8 mouse cellular contexts compared by ENCODE assay signal in genomic region chr3:101699929-101700681, GRCm38 (mm10).
A peak's percentile ranks its signal among the peaks of the same experiment; 100 is the strongest.
DNase-seq lines count a peak whose midpoint lies in the region; ATAC-seq and TF ChIP-seq lines count a peak whose summit lies in the region.

No protein-coding gene starts in this region.

- WGBS in hindbrain, embryonic 16.5 days, result 72% methylated on average over 12 of the region's 12 CpGs
- 78% methylated on average over 12 of the region's 12 CpGs for WGBS in hindbrain, embryonic 11.5 days
- WGBS in limb, embryonic 15.5 days, result 63% methylated on average over 12 of the region's 12 CpGs
- WGBS in liver, embryonic 12.5 days (ENCODE audit: insufficient replicate concordance), result 48% methylated on average over 12 of the region's 12 CpGs

- no peaks in the 10 kb centered on the region for H3K27me3 ChIP-seq in hindbrain, embryonic 16.5 days (replicated peaks; ENCODE audit: control insufficient read depth, insufficient read depth, low read length)
- no peaks in the 10 kb centered on the region for H3K27me3 ChIP-seq in hindbrain, embryonic 11.5 days (ENCODE audit: control insufficient read depth, insufficient read depth, low read length)
- no peaks in the 10 kb centered on the region for H3K27me3 ChIP-seq in limb, embryonic 15.5 days
- H3K27me3 ChIP-seq in liver, embryonic 12.5 days (replicated peaks), result no peaks in the 10 kb centered on the region

- intact Hi-C loops in gastrocnemius, postnatal 36 days (cut with DNase I), result loop anchor here (10.0 kb wide), 1 partner anchor 205 kb away; no protein-coding TSS in a partner anchor

- H3K4me1 ChIP-seq in hindbrain, embryonic 16.5 days (ENCODE audit: control insufficient read depth, insufficient read depth, low read depth, low read length), result peaks cover 4% of the 10 kb centered on the region
- 0 out of 2 replicates have a peak, but pooled peaks cover 2% of the 10 kb centered on the region for H3K4me1 ChIP-seq in hindbrain, embryonic 11.5 days (replicated peaks; ENCODE audit: control insufficient read depth, insufficient read depth, low read length)
- H3K4me1 ChIP-seq in limb, embryonic 15.5 days, result peaks cover 21% of the 10 kb centered on the region
- H3K4me1 ChIP-seq in liver, embryonic 12.5 days, result no peaks in the 10 kb centered on the region

- H3K36me3 ChIP-seq in hindbrain, embryonic 16.5 days (ENCODE audit: control insufficient read depth, insufficient read depth, low read length), result no peaks in the 10 kb centered on the region
- no peaks in the 10 kb centered on the region for H3K36me3 ChIP-seq in hindbrain, embryonic 11.5 days (ENCODE audit: control insufficient read depth, insufficient read depth, low read length)
- H3K36me3 ChIP-seq in limb, embryonic 15.5 days, result no peaks in the 10 kb centered on the region
- no peaks in the 10 kb centered on the region for H3K36me3 ChIP-seq in liver, embryonic 12.5 days

- H3K27ac ChIP-seq in hindbrain, embryonic 16.5 days (ENCODE audit: low read depth, low read length), result no peak overlapping the region
- no peak overlapping the region for H3K27ac ChIP-seq in hindbrain, embryonic 11.5 days (ENCODE audit: low read depth, low read length)
- 0 out of 2 replicates have a peak overlapping the region, but pooled peaks have one; percentile 22 for H3K27ac ChIP-seq in limb, embryonic 15.5 days
- H3K27ac ChIP-seq in liver, embryonic 12.5 days, result no peak overlapping the region

- H3K9ac ChIP-seq in hindbrain, embryonic 16.5 days (ENCODE audit: low read depth, low read length), result no peak overlapping the region
- H3K9ac ChIP-seq in hindbrain, embryonic 11.5 days (ENCODE audit: low read depth, low read length), result no peak overlapping the region
- H3K9ac ChIP-seq in limb, embryonic 15.5 days, result no peak overlapping the region
- no peak overlapping the region for H3K9ac ChIP-seq in liver, embryonic 12.5 days

- no peak overlapping the region for H3K4me3 ChIP-seq in hindbrain, embryonic 16.5 days (ENCODE audit: low read length)
- no peak overlapping the region for H3K4me3 ChIP-seq in hindbrain, embryonic 11.5 days (ENCODE audit: low read depth, low read length)
- no peak overlapping the region for H3K4me3 ChIP-seq in limb, embryonic 15.5 days
- no peak overlapping the region for H3K4me3 ChIP-seq in liver, embryonic 12.5 days

- TF ChIP-seq POLR2A in brain, embryonic 14.5 days (IDR thresholded peaks at IDR 0.05; ENCODE audit: borderline replicate concordance, extremely low read depth, insufficient read depth, insufficient read length, poor library complexity, severe bottlenecking), result no peak

- DNase-seq in hindbrain, embryonic 11.5 days (ENCODE audit: low spot score), result no peak
- DNase-seq in brain, embryonic 14.5 days (ENCODE audit: low read depth), result peak; percentile 38
- DNase-seq in fat pad, adult 2 months (ENCODE audit: extremely low read depth, low read depth, low spot score), result peak; percentile 90
- no peak for DNase-seq in urinary bladder, postnatal 4 days (ENCODE audit: low spot score in 2 of 2)
- no peak for DNase-seq in gastrocnemius, postnatal 36 days

- TF ChIP-seq CTCF in brain, embryonic 14.5 days (IDR thresholded peaks at IDR 0.05; ENCODE audit: borderline replicate concordance, extremely low read depth, insufficient read depth, insufficient read length), result no peak

- H3K4me2 ChIP-seq in hindbrain, embryonic 16.5 days (ENCODE audit: low read length), result no peak overlapping the region
- H3K4me2 ChIP-seq in hindbrain, embryonic 11.5 days (replicated peaks; ENCODE audit: low read depth, low read length), result no peak overlapping the region
- no peak overlapping the region for H3K4me2 ChIP-seq in limb, embryonic 15.5 days
- no peak overlapping the region for H3K4me2 ChIP-seq in liver, embryonic 12.5 days

- ATAC-seq in hindbrain, embryonic 16.5 days, result peak; percentile 43; the same call in 1 of the 2 replicates
- ATAC-seq in hindbrain, embryonic 11.5 days (ENCODE audit: low FRiP score), result no peak
- no peak for ATAC-seq in limb, embryonic 15.5 days (ENCODE audit: insufficient number of reproducible peaks, low FRiP score, low TSS enrichment, low read depth)
- ATAC-seq in liver, embryonic 12.5 days, result no peak

- no peaks in the 10 kb centered on the region for H3K9me3 ChIP-seq in hindbrain, embryonic 16.5 days (ENCODE audit: control insufficient read depth, low read length)
- H3K9me3 ChIP-seq in hindbrain, embryonic 11.5 days (ENCODE audit: control insufficient read depth, low read length), result no peaks in the 10 kb centered on the region
- H3K9me3 ChIP-seq in limb, embryonic 15.5 days, result no peaks in the 10 kb centered on the region
- no peaks in the 10 kb centered on the region for H3K9me3 ChIP-seq in liver, embryonic 12.5 days (replicated peaks)

Comparison
In these comparisons a context has a peak if more than half of its experiments do, and no peak if none do; other contexts are left out.
1. DNase-seq: peak in brain, embryonic 14.5 days (single experiment) and fat pad, adult 2 months (single experiment); none in hindbrain, embryonic 11.5 days (single experiment), urinary bladder, postnatal 4 days (0 of 2) and gastrocnemius, postnatal 36 days (0 of 2).